Mouse (Mus musculus) liver, embryonic 16.5 days (tissue): ENCODE data around the gene Raver1. TPM values are rescaled to one million over a fixed set of nuclear protein-coding genes. Genes with fewer than 3 reads are reported as not detected.

ENCODE experiments used
- ATAC-seq: fragments of 200-750 bp; cut with Nextera tagmentation; 2 replicates; pipeline ENCODE4 v1.8.0; 2017; ENCODE audit warnings: low read depth, mild to moderate bottlenecking, moderate number of reproducible peaks, moderate library complexity
- H3K27ac ChIP-seq: fragments of 300-500 bp; sonication (generic); 2 replicates; pipeline ENCODE4 v1.5.1; 2014; ENCODE audit warnings: mild to moderate bottlenecking, low read length
- H3K27me3 ChIP-seq: fragments of 300-500 bp; sonication (generic); 2 replicates; pipeline ENCODE4 v1.6.1; 2014; ENCODE audit warnings: low read depth, low read length, mixed read lengths; ENCODE audit not compliant: control insufficient read depth, insufficient read depth
- H3K36me3 ChIP-seq: fragments of 300-500 bp; sonication (generic); 2 replicates; pipeline ENCODE4 v1.6.1; 2014; ENCODE audit warnings: mild to moderate bottlenecking; ENCODE audit not compliant: control insufficient read depth, insufficient read depth
- H3K4me1 ChIP-seq: fragments of 300-500 bp; sonication (generic); 2 replicates; pipeline ENCODE4 v1.6.1; 2014; ENCODE audit warnings: low read depth, low read length, mixed read lengths; ENCODE audit not compliant: control insufficient read depth
- H3K4me2 ChIP-seq: fragments of 300-500 bp; sonication (generic); 2 replicates; pipeline ENCODE4 v1.6.1; 2014; ENCODE audit warnings: low read depth, low read length, mixed read lengths
- H3K4me3 ChIP-seq: fragments of 300-500 bp; sonication (generic); 2 replicates; pipeline ENCODE4 v1.5.1; 2014; ENCODE audit warnings: low read depth, mild to moderate bottlenecking, low read length
- H3K9ac ChIP-seq: fragments of 300-500 bp; sonication (generic); 2 replicates; pipeline ENCODE4 v1.6.1; 2014; ENCODE audit warnings: low read depth, low read length
- H3K9me3 ChIP-seq: fragments of 300-500 bp; sonication (generic); replicated peaks from 2 replicates; pipeline ENCODE4 v1.6.1; 2016; ENCODE audit warnings: low read length; ENCODE audit not compliant: control insufficient read depth
- WGBS: fragments of 180-500 bp; shearing (Covaris S2); extraction: QIAGEN DNeasy Blood & Tissue Kit; methylation state at CpG from one replicate; pipeline ENCODE4 v1.1.7; 2014; ENCODE audit not compliant: insufficient replicate concordance; 5-methylcytosine and 5-hydroxymethylcytosine counted together
- polyA plus RNA-seq: library from polyadenylated mRNA; unstranded; fragments of >200 nt; fragmentation: Nextera tagmentation; extraction: Ambion mirVana; gene quantifications from 2 replicates; pipeline ENCODE4 v1.2.1, GENCODE M21; 2015

Gene Raver1
- polyA plus RNA-seq, 1 experiment from 2014 or later, result 19.8 TPM

- 60% methylated on average over 12 of the region's 12 CpGs for WGBS
- no peak for ATAC-seq
- no peak overlapping the region for H3K4me2 ChIP-seq
Measured at GRCm38 (mm10) chr9:21132102-21132775, 40.4 kb upstream of the Raver1 start.

GRCm38 (mm10) chr9:21131059-21131956 is 39.5 kb upstream of the Raver1 start, which contains the start of gene Tyk2:
Gene Tyk2, minus strand, starts transcription at chr9:21131243.
- H3K36me3 ChIP-seq, result peaks cover 4% of the 10 kb centered on the region; the same call in 1 of the 2 replicates
- peak within 1 kb of the TSS; percentile 70 for H3K9ac ChIP-seq
- no peaks in the 10 kb centered on the region for H3K27me3 ChIP-seq
- peak within 1 kb of the TSS; percentile 76 for H3K4me3 ChIP-seq
- H3K27ac ChIP-seq, result 0 out of 2 replicates have a peak within 1 kb of the TSS, but pooled peaks have one; percentile 31
- H3K4me2 ChIP-seq, result peak within 1 kb of the TSS; percentile 81
- no peaks in the 10 kb centered on the region for H3K9me3 ChIP-seq
- 7% methylated on average over 37 of the region's 37 CpGs for WGBS
- ATAC-seq, result peak; percentile 95
- H3K4me1 ChIP-seq, result peaks cover 14% of the 10 kb centered on the region

More at GRCm38 (mm10) chr9:21132102-21132775, 40.4 kb upstream of the Raver1 start:
- Histone ChIP-seq H3K27ac (no peak overlapping the region), H3K4me3 (no peak overlapping the region), H3K9ac (no peak overlapping the region), H3K4me1 (peaks cover 11% of the 10 kb centered on the region), H3K27me3 (no peaks in the 10 kb centered on the region), H3K9me3 (no peaks in the 10 kb centered on the region), H3K36me3 (peaks cover 2% of the 10 kb centered on the region; the same call in 1 of the 2 replicates)

DNA sequence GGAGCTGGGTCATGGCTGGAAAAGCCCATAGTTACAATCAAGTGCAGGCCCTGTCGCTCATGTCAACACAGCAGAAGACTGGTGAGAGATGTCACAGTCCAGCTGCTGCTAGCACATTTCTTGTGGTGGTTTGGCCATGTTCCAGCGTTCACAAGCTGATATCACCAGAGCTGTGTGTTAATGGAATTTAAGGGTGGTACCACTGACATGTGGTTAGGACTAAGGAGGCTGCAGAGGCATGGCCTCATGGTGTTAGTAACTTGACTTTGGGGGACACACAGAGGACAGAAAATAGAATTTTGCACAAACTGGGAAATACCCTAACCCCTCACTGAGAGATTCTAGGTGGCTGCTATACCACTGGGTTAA is 34.4 kb upstream of the Raver1 start:
- Histone ChIP-seq H3K9me3 (no peaks in the 10 kb centered on the region), H3K4me1 (peaks cover 11% of the 10 kb centered on the region), H3K4me3 (no peak overlapping the region), H3K27me3 (no peaks in the 10 kb centered on the region), H3K36me3 (peaks cover 13% of the 10 kb centered on the region), H3K4me2 (no peak overlapping the region), H3K9ac (no peak overlapping the region), H3K27ac (no peak overlapping the region)
- ATAC-seq, result no peak
- 41% methylated on average over 2 of the region's 2 CpGs for WGBS

- Histone ChIP-seq H3K27ac (no peak overlapping the region), H3K36me3 (peaks cover 13% of the 10 kb centered on the region), H3K27me3 (no peaks in the 10 kb centered on the region), H3K9me3 (no peaks in the 10 kb centered on the region), H3K4me2 (no peak overlapping the region), H3K4me1 (peaks cover 8% of the 10 kb centered on the region), H3K4me3 (no peak overlapping the region), H3K9ac (no peak overlapping the region)
- WGBS, result 61% methylated on average over 9 of the region's 9 CpGs
- ATAC-seq, result no peak
Measured at GRCm38 (mm10) chr9:21125502-21126258, 33.9 kb upstream of the Raver1 start.

- H3K9ac ChIP-seq, result no peak overlapping the region
- H3K4me1 ChIP-seq, result peaks cover 3% of the 10 kb centered on the region; the same call in 1 of the 2 replicates
- 0 out of 2 replicates have a peak overlapping the region, but pooled peaks have one; percentile 23 for H3K27ac ChIP-seq
- no peaks in the 10 kb centered on the region for H3K27me3 ChIP-seq
- 71% methylated on average over 5 of the region's 5 CpGs for WGBS
- no peak overlapping the region for H3K4me3 ChIP-seq
- no peak overlapping the region for H3K4me2 ChIP-seq
- peaks cover 13% of the 10 kb centered on the region for H3K36me3 ChIP-seq
- no peaks in the 10 kb centered on the region for H3K9me3 ChIP-seq
- no peak for ATAC-seq
Measured at GRCm38 (mm10) chr9:21124837-21125236, 33.0 kb upstream of the Raver1 start.

GRCm38 (mm10) chr9:21121483-21121882 is 29.7 kb upstream of the Raver1 start:
- 81% methylated on average over 16 of the region's 16 CpGs for WGBS
- H3K9me3 ChIP-seq, result no peaks in the 10 kb centered on the region
- no peaks in the 10 kb centered on the region for H3K27me3 ChIP-seq
- no peak overlapping the region for H3K4me2 ChIP-seq
- H3K27ac ChIP-seq, result no peak overlapping the region
- no peak overlapping the region for H3K9ac ChIP-seq
- ATAC-seq, result no peak
- H3K4me1 ChIP-seq, result peaks cover 2% of the 10 kb centered on the region; the same call in 1 of the 2 replicates
- H3K36me3 ChIP-seq, result peaks cover 9% of the 10 kb centered on the region
- H3K4me3 ChIP-seq, result no peak overlapping the region

GRCm38 (mm10) chr9:21117073-21117472 is 25.3 kb upstream of the Raver1 start:
- no peak for ATAC-seq
- no peak overlapping the region for H3K4me3 ChIP-seq
- WGBS, result 62% methylated on average over 6 of the region's 6 CpGs

GRCm38 (mm10) chr9:21115105-21115504 is 23.3 kb upstream of the Raver1 start:
- Histone ChIP-seq H3K4me1 (no peaks in the 10 kb centered on the region), H3K27me3 (no peaks in the 10 kb centered on the region), H3K27ac (no peak overlapping the region), H3K9ac (no peak overlapping the region), H3K36me3 (no peaks in the 10 kb centered on the region), H3K9me3 (no peaks in the 10 kb centered on the region), H3K4me3 (no peak overlapping the region), H3K4me2 (no peak overlapping the region)
- 77% methylated on average over 8 of the region's 8 CpGs for WGBS
- no peak for ATAC-seq

More at GRCm38 (mm10) chr9:21117073-21117472, 25.3 kb upstream of the Raver1 start:
- no peaks in the 10 kb centered on the region for H3K9me3 ChIP-seq
- H3K4me2 ChIP-seq, result no peak overlapping the region
- H3K9ac ChIP-seq, result no peak overlapping the region
- no peaks in the 10 kb centered on the region for H3K27me3 ChIP-seq
- H3K36me3 ChIP-seq, result 0 out of 2 replicates have a peak, but pooled peaks cover 3% of the 10 kb centered on the region
- no peaks in the 10 kb centered on the region for H3K4me1 ChIP-seq
- H3K27ac ChIP-seq, result no peak overlapping the region
